Mouse (Mus musculus) adrenal gland, postnatal 14 days (tissue): ENCODE data around the gene Bdp1. TPM values are rescaled to one million over a fixed set of nuclear protein-coding genes. Genes with fewer than 3 reads are reported as not detected.

Source experiments
- DNase-seq: peaks from one replicate; pipeline ENCODE4 v3.0.0; 2021; ENCODE audit warnings: mixed read lengths
- total RNA-seq: library from RNA; stranded (reverse); gene quantifications from 2 replicates; pipeline ENCODE4 v1.2.3, GENCODE M21; 2021

The Bdp1 gene
- total RNA-seq, 1 experiment from 2014 or later, result 36.5 TPM

GRCm38 (mm10) chr13:100001790-100002196, 102.1 kb downstream of the Bdp1 start:
- DNase-seq, result peak; percentile 90

DNA sequence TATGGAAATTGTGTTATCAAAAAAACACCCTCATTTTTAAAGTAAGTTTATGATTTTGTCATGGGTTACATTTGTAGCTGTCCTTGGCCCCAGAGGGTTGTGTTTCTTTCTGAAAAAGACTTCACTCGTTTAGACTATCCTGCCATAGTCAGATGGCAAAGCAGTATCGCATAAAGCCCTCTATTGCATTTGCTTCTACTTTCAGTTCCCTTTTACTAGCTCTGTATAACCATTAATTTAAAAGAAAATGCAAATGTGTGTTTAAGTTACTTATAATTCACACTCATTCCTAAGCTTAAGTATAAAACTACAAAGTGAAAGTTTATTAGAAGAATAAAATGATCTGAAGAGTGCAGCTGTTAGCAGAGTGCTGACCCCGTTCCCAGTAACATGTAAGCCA, 104.8 kb downstream of the Bdp1 start:
- DNase-seq, result no peak

DNA sequence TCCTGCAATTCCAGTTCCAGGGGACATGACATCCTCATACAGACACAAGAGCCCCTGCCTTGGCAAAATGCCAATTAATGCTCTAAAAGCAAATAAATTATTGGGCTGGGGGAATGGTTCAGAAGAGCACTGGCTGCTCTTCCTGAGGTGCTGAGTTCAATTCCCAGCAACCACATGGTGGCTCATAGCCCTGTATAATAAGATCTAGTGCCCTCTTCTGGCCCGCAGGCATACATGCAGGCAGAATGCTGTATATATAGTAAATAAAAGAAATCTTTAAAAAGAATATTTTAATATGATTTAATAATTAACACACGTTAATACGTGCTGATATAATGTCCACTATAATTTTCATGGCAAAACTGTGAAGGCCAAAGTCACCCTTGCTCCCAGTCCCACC, 105.8 kb downstream of the Bdp1 start:
- DNase-seq, result no peak

GRCm38 (mm10) chr13:99989592-99989991, 114.3 kb downstream of the Bdp1 start:
- DNase-seq, result no peak

DNA sequence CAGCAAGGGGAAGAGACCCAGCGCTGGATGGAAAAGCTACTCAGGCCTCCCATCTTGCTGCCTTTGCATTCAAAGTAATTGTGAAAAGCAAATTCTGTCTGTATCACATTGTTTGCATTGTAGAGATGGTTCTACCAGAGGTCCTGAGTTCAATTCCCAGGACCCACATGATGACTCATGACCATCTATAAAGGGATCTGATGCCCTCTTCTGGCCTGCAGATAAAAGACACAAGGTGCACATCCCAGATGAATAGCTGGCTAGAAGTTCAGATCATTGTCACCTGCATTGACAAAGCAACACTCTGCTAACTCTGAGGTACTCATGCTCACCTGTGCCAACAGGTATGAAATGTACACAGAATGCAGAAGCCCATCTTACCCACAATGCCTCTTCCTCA, 120.5 kb downstream of the Bdp1 start:
- no peak for DNase-seq

- no peak for DNase-seq
Measured at GRCm38 (mm10) chr13:99979406-99979805, 124.5 kb downstream of the Bdp1 start.

DNA sequence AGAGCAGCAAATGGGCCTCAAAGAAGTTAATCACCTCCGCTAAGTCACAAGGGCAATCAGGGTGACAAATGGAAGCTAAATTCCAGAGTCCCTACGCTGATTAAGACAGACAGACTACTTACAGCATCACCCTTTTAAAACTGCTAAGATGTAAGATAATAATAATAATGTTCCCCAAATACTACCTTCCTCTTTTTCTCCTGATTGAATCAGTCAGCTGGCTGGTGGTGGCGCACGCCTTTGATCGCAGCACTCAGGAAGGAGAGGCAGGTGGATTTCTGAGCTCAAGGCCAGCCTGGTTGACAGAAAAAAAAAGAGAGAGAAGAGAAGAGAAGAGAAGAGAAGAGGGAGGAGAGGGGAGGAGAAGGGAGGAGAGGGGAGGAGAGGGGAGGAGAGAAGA, 133.8 kb downstream of the Bdp1 start:
- DNase-seq, result no peak

Other genes with a start within 250 kb of the Bdp1 start
- gene Cartpt, start 203.0 kb downstream of the Bdp1 start, total RNA-seq, result 5.9 and 8.3 TPM in 2 replicates
- 76.8 and 82.5 TPM in 2 replicates for gene Mccc2, start 88.4 kb downstream of the Bdp1 start, total RNA-seq
- 25.4 and 27.0 TPM in 2 replicates for gene Serf1, start 3.9 kb upstream of the Bdp1 start, total RNA-seq
- gene Smn1, start 20.8 kb upstream of the Bdp1 start, total RNA-seq, result 28.2 and 37.0 TPM in 2 replicates
- 1.1 and 1.5 TPM in 2 replicates for gene Naip2, start 98.0 kb upstream of the Bdp1 start, total RNA-seq
- gene Naip5, start 142.3 kb upstream of the Bdp1 start, total RNA-seq, result 2.3 and 2.7 TPM in 2 replicates
- gene Naip6, start 213.6 kb upstream of the Bdp1 start, total RNA-seq, result 0.30 and 0.75 TPM in 2 replicates